Mouse (Mus musculus) megakaryocyte, embryonic 14.5 days (primary cell): ENCODE data around the gene Igfbp7.

Source experiments
- FLI1 ChIP-seq: IDR thresholded peaks from 2 replicates; pipeline ENCODE4 v1.6.1; 2012; ENCODE audit warnings: low read length, inconsistent platforms, mixed read lengths
- GATA1 ChIP-seq: IDR thresholded peaks from 3 replicates; pipeline ENCODE4 v1.6.1; 2012; ENCODE audit warnings: mixed read lengths, low read length, inconsistent platforms, borderline replicate concordance

GRCm38 (mm10) chr5:77393990-77394618, 13.7 kb downstream of the Igfbp7 start:
- no peak for TF ChIP-seq GATA1
- TF ChIP-seq FLI1, result no peak
